Mouse (Mus musculus) cerebellum, adult 9-10 months (tissue): ENCODE measurements around the gene Cpxm2.

ENCODE experiments used
- DNase-seq: peaks from one replicate; pipeline ENCODE4 v3.0.0; 2022

The Cpxm2 gene

DNA sequence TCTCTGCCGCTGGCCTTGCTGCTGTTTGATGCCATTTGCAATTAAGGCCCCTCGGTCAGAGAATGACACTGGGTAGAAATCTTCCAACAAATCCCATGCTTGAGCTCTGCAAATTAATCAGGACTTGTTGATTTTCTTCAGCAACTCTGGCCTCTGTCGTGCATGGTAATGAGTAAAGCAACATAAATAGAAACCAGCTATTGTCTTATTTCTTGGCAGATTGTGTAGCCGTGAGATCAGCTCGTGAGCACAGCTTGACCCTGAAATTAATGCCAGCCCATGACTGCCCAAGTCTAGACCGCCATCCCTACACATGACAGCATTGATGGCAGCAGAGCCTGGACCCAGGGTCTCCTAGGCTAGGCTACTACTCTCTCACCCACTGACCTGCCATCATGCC, 25.9 kb downstream of the Cpxm2 start:
- DNase-seq, result no peak

DNA sequence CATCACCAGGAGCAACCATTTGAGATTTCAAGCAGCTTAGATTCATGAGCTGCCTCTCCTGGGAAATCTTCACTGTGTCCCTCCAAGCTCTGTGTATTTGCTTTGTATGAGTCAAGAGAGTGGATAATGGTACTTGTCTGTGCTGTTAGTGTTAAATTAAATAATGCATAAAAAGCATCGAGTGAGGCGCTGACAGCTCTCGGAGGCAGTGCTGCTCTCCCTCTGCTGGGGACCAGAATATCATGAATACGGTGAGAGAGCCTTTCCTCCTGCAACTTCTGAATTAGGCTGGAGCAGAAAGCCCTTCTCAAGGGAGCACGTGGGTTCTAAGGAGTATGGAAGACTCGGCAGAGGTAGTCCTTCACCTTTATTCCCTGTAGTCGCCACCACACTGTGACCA, 29.6 kb downstream of the Cpxm2 start:
- DNase-seq, result no peak

DNA sequence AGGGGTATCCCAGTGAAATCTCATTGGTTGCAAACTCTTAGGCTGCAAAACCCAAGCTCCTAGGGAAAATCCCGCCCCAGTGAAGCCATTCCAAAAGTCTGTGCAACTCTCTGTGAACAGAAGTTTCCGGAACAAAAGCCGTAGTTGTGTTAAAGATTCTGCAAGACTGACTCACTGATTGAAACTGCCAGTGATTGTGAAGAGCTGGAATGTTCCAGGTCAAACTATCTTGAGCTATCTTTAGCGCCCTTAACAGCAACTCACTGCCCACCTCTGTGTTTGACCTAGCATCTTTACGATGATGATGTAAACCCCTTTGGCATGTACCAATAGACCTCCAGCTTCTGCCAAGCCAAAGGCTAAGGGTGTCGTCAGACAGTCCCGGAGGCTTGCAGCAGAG, 31.3 kb downstream of the Cpxm2 start:
- DNase-seq, result no peak

DNA sequence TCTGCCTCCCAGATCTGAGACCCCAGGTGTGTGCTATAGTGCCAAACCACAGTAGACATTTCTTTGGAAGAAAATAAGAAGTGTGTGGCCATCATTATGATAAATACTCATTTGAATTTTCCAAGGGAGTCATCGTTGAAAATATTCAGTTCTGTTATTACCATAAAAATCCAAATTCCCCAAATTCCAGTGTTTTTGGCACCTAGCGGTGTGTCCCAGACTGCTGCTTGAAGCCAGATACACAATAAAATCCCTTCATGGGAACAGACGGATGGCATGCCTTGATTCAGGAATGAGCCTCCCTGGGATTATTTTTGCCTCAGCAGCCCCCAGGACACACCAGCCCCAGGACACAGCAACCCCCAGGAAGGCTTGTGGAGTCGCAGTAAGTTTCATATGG, 34.7 kb downstream of the Cpxm2 start:
- DNase-seq, result no peak

DNA sequence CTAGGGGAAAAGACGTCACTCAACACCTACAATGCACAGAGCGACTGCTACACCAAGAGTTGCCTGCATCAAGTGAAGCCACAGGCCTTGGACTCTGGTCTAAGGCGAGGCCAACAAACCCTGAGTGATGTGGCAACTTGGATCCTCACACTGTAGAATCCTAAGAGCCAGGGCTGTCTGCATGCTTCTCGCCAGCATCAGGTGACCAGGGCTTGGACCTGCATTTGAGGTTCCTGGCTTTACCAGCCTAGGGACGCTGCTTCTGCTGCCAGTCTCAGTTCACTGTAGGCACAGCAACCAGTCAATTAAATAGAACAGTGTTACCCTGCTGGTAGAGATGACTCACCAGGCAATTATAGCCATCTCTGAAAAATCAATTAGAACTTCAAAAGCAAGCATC, 42.8 kb downstream of the Cpxm2 start:
- no peak for DNase-seq

DNA sequence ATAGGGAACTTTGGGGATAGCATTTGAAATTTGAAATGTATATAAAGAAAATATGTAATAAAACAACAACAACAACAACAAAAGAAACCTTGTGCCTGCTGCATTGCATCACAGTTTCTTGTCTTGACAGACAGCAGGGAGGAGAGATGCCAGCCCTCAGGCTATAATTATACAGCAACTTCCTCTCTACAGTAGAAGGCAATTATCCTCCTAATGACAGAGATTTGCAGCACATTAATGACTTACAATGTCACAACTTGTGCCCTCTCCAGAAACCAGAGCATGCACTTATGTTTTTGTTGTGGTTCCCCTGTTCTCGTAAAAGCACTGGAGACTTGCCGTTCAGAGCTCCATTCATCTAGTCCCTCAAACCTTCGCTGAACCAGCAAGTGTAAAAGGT, 44.2 kb downstream of the Cpxm2 start:
- no peak for DNase-seq

DNA sequence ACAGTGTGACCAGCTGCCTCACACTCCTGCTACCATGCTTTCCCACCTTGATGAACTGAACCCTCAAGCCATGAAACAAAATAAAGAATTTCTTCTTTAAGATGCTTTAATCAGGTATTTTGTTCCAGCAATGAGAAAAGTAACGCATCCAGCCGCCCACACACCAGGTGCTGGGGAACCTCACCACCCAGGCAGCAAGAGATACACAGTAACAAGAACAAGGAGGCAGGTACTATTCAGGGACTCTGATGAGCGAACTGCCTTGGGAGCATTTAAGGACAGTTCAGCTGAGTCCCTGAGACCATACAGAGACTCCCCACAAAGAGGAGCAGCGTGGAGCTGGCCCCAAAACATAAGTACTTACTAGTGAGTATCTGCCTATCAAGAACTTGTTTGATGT, 47.6 kb downstream of the Cpxm2 start:
- no peak for DNase-seq

DNA sequence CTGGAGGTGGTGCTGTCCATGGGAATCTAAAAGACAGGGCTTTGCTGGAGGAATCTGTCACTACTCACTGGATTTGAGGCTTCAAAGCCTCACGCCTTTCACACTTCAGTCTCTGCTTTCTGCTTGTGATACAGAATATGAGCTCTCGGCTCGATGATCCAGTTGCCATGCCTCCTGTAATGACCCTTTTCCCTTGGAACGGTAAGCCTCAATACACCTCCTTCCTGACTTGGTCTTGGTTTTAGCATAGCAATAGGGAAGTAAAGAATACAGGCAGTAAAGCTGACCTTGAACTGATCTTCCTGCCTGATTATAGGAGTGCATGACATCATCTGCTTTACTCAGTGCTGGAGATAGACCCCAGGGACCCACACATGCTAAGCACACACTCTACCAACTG, 49.2 kb downstream of the Cpxm2 start:
- no peak for DNase-seq

DNA sequence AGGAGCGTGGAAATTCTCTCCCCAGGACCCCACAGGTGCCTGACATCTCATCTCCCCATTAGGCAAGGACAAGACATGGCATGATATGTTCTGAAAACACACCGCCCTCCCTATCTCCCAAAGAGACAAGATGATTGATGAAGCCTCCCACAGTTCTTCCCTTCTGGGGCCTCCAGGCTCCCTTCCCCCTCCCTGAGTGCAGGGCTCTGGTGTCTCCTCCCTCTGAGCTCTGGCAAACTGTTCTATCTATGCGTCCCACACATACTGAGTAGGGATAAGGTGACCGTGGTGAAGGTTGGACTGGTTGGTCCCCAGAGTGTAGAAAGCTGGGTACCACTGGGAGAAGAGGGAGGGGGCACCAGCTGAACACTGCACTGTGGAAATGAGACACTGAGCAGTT, 56.1 kb downstream of the Cpxm2 start:
- DNase-seq, result no peak

DNA sequence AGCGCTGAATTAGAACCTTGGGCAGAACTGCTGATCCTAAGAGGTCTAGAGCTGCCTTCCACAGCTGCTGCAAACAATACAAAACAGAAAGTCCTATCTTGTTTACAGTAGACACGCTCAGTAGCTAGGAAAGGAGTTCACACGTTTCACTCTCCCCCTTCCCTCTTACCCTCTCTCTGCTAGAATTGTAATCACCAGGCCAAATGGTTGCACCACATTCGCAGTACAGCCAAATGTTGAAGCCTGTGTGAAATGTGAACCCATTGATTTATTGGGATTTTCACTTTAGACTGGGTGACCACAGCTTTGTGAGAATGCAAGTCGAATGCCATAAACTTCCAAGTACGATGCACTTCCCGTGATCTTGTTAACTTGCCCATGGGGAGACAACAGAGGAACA, 59.9 kb downstream of the Cpxm2 start:
- DNase-seq, result no peak

DNA sequence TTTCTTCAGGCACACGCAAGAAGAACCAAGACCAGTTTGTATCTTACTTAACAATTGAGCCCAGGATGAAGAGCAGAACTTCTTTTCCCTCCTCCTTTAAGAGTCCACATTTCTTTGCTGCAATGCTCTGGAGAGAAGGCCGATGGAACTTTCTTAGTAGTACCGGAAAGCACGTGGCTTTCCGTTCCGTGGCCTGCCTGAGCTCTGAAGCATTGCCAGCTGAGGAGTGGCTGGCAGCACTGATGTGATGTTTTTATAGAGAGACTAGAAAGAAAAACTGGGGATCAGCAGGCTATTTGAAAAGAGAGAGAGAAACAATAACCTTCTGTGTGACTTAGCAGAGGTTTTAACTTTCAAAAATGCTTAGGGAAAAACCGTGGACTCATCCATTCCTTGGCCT, 63.0 kb downstream of the Cpxm2 start:
- no peak for DNase-seq

DNA sequence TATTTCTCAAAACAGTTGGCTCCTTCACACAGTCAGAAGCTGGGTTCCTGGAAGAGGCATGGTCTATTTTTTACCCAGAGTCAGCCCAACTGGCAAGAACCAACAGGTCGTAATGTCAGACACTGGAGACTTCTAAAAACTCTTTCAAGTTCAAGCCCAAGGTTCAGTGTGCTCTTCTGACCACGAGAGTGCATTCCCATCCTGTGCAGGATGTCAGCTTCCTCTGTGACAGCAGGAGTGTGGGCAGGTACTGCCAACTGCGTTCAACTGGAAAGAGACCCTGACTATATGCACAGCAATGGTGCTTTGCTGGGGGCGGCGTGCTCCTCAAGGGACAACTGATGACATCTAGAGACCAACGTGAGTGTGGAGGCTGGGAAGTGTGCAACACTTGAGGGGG, 65.9 kb downstream of the Cpxm2 start:
- no peak for DNase-seq

DNA sequence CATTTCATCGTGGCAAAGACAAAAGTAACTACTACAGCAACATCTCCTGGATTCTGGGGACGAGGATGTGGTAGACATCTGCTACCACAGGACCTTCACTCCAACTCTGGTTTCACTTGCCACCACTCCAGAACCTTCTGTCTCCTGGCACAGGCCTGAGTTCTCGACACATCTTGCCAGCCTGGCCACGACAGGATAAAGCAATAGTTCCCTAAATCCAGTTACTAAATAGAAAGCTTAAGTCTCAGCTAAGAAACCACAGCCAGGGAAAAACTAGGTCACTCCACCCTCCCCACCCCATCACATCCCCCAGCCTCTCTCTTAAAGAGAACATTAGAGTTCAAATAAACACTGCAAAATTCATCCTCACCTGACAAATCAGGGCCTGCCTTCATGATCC, 66.4 kb downstream of the Cpxm2 start:
- no peak for DNase-seq

DNA sequence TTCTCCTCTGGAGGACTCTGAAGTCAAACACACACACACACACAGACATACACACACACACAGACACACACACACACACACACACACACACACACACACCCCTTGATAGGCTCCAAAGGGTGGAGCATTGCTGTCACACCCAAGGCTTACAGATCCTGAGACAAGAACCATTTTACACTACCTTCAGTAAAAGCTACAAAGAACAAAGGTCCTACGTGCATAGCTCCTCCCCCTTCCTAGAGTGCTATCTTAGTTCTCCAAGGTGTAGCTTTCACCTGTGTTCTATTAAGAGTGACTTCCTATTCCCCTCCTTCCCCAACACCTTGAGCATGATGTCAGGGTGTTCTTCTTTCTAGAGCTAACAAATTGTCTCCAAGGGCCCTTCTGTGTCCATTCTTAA, 78.7 kb downstream of the Cpxm2 start:
- no peak for DNase-seq

DNA sequence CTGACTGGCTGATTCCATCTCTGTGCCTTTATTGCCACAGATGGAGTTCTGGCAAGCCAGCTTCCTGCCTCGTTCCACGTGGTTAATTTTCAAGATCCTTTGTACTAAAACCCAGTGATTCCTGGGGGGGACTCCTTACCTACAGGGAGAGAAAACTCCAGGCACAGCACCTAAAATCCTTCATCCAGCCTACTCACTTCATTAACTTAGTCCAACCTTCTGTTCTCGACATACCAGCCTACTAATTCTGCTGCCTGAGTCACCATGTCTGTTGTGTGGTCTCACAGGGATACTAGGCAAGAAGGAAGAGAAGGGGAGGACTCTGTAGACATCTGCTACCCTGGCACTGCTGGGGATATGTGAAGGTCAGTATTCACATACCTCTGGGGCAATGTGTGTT, 80.0 kb downstream of the Cpxm2 start:
- no peak for DNase-seq

DNA sequence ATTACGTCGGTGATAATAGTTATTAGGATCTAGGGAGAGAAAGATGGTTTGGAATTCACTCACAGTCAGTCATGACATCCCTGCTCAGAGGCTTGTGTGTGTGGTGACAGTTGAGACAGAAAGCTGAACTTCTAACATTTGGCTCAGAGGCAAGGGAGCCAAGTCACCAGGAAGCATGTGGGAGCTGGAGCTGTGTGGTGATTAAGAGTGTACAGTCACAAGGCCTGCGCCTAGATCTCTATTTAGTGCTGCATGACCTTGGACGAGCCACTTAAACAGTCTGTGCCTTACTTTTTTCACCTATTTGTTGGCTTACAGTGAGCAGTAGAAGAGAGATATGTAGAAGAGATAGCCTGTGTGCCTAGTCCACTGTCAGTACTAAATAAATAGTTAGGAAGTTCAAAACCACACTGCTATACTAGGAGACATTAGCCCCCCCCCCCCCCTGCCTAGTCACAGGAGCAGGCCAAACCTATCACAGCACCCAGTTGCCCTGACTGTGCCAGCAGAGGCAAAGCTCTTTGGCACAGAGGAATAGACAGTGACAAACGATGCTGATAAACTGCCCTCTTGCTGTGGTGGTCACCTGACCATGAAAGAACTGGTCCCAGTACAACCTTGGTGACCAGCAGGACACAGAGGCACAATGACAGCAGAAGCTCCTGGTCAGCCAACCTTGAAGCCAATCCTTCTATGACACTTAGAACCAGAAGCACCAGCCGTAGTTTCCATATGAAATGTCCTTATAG, 83.5 kb downstream of the Cpxm2 start:
- no peak for DNase-seq

DNA sequence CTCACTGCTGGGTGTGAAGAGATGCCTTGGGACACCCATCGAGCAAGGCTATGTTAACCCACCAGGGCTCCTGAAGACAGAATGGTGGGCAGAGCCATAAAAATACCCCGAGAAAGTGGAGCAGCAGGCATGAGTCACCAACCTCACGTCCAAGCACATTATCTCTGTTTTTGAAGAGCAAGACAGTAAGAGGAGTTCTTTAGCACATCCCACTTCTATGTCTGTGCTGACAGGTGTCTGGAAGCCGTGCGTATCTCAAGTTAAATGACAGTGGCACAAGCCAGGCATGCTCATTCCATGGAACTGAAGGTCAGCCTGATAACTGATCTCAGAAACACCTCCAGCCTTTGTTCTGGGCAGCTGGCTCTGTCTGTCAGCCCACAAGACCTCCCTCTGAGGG, 86.6 kb downstream of the Cpxm2 start:
- no peak for DNase-seq

DNA sequence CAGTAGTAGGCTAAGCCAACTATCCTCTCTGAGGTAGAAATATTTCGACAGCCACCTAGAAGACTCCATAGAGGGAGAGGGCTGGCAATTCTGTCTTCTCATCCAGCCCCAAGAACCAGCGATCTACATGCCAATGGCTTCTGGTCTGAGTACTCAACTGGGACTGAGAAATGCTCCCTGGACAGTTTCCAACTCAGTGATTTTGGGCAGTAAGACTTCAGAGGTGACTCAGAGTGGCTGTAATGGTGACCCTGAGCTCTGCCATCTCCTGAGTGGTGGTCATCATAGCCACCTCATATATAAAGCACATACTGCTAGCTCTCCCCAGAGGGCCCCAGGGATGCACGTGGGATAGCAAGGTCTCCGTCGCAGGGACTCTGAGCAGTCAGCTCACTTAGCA, 87.0 kb downstream of the Cpxm2 start:
- DNase-seq, result no peak

DNA sequence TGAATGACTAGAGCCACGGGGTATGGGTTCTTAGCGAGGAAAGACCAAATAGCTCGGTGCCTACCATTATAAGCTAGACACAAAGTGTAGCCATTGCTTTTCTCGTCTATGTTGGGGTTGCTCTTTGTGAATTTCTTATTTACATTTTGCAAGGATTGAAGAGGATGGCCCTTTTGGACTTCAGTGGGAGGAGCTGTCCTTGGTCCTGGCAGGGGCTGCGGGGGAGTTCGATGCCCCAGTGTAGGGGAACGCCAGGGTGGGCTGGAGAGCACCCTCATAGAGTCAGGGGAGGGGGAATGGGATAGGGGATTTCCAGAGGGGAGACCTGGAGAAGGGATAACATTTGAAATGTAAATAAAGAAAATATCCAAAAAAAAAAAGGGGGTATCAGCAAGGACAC, 94.4 kb downstream of the Cpxm2 start:
- DNase-seq, result no peak

DNA sequence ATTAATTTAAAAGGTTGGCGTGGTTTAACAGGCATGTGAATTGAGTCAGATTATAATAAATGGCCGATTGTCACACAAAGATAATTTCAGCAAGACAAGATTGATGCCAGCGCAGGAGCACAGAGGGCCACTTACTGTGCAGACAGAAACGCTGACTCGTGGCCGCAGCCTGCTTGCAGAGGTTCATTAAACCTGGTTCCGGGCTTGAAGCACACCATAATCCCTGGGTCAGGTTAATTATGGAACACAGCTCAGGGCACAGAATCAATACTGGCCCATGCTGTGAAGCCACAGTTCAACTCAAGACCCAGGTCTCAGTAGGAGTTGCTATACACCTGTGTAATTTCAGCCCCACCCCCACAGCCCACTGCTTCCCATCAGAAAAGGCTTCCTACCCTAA, 98.0 kb downstream of the Cpxm2 start:
- no peak for DNase-seq

DNA sequence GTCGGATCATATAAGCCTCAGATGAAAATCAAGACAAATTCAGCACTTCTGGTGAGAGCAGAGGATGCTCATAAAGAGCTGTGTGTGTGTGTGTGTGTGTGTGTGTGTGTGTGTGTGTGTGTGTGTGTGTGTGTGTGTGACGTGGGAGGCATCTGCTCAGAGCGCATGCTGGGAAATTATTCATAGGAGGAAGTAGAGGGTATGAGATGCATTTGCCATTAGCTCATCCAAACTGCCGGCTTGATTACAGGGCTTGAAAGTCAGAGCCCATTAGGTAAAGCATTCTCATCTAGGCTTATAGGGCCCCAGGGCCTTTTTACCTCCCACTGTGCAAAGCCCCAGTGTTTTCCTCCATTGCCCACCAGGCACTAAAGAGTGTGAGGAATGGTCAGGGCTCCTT, 107.9 kb downstream of the Cpxm2 start:
- DNase-seq, result no peak

DNA sequence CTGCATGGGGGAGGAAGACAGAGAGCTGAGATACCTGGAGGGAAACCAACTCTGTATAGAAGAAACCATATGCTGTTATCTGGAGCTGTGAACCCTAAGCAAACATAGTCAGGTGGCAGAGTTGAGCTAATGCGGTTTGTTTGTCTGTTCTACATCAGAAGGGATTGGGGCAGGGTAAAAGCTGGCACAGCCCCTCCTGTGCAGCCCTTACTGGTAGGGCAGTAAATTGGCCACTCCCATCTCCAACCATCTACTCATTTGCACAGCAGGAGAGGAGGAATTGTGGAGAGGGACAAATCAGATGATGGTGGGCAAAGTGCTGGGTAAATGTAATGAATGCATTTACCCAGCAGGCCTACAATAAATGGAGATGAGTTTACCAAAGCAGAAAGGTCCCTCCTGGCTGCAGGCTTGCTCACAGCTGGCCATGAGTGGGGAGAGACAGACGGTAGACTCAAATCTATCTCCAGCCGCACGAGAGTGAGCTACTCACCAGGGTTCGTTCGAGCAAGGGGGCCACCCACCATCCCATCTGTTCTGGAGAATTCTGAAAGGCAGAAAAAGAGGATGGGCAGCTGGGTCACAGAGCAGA, 122.5 kb downstream of the Cpxm2 start:
- DNase-seq, result no peak

DNA sequence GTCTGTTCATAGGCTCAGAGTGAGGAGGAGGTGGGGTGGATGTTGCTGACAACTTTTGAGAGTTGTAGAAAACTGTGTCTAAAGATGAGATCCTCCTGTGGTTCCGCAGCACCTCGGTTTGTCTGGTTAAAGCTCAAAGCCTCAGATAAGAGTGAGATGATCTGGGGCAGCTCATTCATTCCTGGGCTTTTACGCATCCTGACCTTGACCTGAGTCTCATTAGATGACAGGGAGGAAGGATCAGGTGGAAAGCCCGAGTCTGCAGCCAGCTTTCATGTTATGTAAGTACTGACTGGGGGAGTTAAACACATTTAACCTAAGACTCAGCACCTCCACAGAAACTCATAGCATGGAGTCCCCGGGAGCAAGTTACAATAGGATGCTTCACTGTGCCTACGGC, 127.9 kb downstream of the Cpxm2 start:
- no peak for DNase-seq

DNA sequence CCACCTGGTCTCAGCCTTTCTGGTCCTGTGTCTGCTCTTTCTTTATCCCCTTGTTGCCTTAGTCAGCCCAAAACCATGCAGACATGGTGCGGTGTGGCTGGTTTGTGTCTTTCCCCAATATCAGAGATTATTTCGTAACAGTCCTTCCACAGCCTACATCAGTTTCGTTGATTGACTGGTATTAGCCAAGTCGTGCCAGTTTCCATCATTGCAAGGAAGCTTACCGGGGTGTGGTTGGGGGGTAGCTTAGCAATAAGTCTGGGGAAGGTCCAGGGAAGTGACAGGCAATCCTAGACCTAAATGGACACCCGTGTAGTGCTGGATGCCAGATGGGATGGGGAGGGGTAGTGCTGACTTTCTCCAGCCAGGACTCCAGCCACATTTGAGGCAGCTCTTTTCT, 128.9 kb downstream of the Cpxm2 start:
- no peak for DNase-seq

DNA sequence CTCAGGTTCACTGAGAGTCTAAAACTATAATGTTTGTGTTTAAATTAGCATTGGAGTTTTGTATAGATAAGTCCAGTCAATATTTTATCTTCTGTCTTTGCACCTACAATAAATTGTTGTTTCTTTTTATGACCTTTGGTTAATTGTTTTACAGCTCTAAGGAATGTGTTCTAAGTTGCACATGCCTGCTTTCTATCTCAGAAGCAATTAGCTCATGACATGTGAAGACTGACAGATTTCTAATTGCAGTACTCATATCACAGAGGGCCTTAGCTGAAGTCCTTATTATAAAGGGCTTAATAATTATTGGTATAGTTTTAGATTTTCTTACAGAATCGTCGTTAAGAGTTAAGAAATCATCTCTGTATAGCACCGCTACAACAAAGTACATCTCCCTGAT, 138.6 kb downstream of the Cpxm2 start:
- DNase-seq, result no peak
